Mouse (Mus musculus): ENCODE results near the gene Rnf214. TPM values are rescaled to one million over a fixed set of nuclear protein-coding genes. Genes with fewer than 3 reads are reported as not detected.

The Rnf214 gene
- total RNA-seq, 2 experiments from 2014 or later: 30.6 to 31.4 TPM

DNA sequence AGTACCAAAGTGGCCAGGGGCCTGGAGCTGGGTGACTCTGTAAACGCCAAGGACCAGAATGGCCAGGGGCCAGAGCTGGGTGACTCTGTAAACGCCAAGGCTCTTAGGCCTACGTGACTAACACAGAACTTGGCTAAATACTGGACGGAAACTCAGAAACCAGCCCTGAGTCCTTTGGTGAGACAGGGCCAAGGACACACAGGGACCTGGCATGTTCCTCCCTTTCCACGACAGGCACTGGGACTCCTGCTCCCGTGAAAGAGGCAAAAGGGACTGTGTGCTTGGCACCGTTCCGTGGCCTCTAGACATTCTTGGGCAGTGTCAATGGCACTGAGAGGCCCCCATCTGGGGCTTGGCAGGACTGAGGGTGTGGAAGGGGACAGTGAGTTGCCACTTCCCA is 31.4 kb upstream of the Rnf214 start:
- DNase-seq (ENCODE audit: low spot score): no peak
- intact Hi-C loops (cut with DNase I): no loop called here

DNA sequence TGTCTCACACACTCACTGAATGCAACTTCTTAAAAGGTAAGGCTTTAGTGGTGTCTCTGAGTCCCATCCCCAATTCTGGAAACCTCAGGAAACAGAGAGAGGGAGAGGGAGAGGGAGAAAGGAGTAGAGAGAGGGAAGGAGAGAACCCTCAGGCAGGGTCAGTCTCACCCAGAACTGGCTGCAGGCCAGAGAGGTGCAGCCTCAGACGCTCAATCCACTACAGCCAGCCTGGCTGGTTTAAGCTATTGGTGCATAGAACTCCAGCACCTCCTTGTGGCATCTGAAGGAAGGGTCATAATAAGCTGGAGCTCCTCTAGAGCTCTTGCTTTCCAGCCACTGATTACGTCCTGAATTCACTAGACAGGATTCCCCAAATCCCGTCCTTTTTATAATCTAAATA is 30.2 kb upstream of the Rnf214 start:
- intact Hi-C loops (cut with DNase I): loop anchor here (2.0 kb wide), 1 partner anchor 18 kb away; no protein-coding TSS in a partner anchor

DNA sequence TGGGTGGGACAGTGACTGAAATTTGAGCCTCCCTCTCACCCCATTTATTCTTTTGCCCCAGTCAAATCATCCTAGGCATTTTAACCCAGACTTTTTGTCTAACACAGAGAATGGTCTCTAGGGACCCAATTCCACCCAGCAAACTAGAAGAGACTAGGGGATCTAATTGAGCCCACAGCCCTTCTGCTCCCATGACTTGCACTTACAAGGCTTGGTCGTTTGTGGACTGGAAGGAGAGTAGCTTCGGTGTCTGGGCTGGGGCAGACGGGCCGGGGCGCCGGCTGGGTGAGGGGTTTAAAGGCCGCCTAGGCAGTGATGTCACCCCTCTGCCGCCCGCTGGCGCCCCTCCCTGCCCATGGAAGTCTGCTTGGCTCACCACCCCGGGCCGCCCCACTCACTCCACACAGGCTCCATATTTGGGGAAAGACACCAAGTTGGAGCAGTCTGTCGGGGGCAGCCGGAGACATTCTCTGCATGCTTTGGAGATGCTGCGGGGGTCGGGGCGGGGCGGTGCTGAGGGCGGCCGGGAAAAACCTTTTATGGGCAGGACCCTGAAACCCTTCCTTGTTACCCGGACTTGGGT is 29.0 kb upstream of the Rnf214 start, which contains the start of gene Tagln:
TSS of gene Tagln (minus strand) at position 431 of the 583 bp plus-strand sequence.
- intact Hi-C loops (cut with DNase I): loop anchor here (2.0 kb wide), 1 partner anchor 17 kb away; no protein-coding TSS in a partner anchor
- DNase-seq (ENCODE audit: low spot score): peak; percentile 44

More for the DNA sequence above, 30.2 kb upstream of the Rnf214 start:
- no peak for DNase-seq (ENCODE audit: low spot score)

DNA sequence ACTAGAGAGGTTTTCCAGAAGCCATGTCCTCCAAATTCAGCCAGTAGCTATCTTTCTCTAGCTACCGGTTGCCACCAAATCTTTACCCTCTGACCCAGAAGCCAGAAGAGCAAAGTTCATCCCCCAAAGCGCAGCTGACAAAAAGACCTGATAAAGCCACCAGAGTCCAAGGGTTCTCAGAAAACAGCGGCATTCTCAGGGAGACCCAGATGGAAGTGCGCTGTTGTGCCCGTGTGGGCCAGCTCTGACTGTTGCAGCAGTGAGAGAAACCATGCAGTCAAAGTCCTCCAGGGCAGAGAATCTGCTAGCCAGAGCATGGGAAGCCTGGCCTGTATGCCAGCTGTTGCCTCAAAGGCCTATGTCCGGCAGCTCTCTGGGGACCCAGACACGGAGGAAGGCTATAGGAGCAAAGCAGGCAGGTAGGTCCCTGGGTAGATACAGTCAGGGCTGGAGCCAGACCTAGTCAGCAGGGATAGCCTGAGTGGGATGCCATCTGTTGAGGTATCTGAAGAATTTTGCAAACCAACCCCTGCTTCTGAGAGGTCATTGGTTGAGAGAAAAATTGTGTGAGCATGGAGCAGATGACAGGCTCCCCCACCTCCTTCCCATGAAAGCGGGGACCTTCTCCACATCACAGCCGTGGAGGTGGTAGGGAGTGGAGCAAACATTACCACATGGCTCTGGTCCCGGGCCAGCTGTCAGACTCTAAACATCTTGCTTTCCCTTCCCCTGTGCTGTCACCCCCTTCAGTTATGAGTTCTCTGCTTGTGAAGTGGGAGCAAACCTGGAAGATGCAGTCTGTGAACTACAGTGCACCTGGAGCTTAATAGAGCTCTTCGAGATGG is 26.1 kb upstream of the Rnf214 start:
- intact Hi-C loops (cut with DNase I): no loop called here
- DNase-seq (ENCODE audit: low spot score): no peak

DNA sequence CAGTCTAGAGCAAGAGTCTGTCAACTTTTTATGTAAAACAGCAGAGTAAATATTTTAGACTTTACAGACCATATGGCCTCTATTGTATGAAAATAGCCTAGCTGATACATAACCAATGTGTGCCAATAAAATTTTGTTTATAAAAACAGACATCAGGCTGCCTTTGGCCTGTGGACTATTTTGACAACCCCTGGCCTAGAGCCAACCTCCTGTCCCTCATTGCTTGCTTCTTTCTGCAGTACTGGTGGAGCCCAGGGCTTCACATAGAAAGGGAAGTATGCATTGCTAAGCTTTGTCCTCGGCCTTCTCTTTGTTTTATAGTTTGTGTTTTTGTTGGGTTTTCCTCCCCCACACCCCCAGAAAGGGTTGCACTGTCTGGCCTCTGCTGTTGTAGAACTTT is 25.2 kb upstream of the Rnf214 start:
- intact Hi-C loops (cut with DNase I): no loop called here

DNA sequence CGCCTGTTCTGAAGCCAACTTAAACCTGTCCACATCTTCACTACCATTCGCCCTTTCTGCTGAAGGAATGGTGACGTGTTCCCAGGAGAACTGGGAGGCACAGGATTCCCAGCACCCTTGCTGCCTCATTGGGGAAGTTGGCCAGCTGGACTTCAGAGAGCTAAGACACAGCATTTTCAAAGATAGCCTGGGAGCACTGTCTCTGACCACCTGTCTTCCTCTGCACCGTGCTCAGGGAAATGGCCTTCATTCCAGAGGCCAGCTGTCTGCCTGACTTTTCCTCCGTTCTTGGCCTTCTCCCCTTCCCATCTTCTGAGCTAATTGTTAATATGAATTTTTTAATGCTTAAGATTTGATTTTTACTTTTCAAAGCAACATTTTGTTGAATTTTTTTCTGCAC is 22.6 kb upstream of the Rnf214 start:
- no peak for DNase-seq (ENCODE audit: low spot score)
- intact Hi-C loops (cut with DNase I): no loop called here

More for the DNA sequence above, 25.2 kb upstream of the Rnf214 start:
- no peak for DNase-seq (ENCODE audit: low spot score)

DNA sequence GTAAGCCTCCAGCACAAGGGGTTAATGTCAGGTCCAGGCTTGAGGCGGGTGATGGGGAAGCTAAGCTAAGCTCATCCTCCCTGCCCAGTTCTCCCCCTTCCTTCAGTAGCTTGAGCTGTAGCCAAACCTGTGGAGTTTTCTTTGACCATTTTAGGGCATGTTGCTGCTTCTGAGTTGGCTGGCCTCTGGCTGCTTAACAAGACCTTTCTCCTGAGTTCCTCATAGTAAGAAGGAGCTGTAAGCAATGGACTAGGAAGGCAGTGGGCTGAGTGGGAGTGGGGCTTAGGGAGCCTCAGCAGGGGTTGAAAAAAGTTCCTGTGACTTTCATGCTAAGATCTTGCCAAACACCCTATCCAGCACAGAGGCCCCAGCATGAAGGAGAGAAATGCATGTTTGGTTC is 13.2 kb upstream of the Rnf214 start:
- intact Hi-C loops (cut with DNase I): loop anchor here (2.0 kb wide), 1 partner anchor 17 kb away; the partner anchor contains the start of gene Tagln
- no peak for DNase-seq (ENCODE audit: low spot score)

DNA sequence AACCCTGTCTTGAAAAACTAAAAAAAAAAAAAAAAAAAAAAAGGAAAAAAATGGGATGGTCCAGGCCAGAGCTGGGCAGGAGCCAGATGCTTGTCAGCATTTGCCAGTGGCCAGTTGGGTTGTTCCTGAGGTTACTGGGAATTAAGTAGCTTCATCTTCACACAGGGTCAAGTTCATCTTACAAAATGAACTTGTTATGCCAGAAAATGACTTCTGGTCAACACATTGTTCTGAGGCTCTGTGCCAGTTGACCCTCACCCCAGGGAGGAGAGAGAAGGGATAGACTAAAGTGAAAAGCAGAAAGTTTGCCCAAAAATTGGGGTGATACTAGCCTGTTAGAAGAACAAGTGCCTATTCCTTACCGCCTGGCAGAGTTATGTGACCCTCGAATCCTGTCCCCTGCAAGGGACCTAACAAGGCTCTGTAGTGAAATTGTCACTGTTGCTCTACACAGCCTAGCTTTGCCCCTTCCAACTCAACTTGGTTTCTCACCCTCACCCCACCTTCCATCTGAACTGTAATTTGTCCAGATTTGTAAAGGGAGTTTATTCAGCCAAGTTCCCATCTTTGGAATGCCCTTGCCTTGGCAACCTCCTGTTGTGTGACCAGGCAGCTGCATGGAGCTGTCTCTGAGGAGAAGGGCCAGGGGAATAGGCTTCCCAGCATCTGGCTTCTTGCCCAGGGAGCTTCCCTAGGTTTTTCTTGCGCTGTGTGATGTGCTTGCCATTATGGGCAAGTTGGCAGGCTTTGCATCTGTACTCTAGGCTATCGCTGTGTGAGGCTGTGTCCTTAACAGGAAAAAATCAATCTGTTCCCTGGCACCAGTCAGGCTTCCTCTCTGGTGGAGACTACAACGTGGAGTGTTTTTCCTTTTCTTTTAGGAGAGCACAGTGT is 10.6 kb upstream of the Rnf214 start:
- DNase-seq (ENCODE audit: low spot score): peak; percentile 55
- intact Hi-C loops (cut with DNase I): no loop called here

DNA sequence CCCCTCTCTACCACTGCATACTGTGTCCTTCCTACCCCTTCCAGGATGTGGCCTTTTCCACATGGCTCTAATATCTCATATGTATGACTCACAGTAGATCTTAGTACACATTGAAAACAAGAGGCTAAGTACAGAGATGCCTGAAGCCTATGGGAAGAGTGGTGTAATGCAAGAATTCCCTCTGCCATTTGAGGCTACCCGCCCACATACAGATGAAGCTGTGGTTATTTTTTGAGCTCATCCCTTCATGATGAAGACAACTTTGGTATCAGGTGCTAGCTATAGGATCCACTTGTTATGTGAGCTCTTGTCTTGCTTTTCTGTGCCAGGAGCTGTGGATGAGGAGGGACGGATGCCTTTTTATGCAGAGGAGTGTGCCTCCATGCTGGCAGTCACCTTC is 8.9 kb upstream of the Rnf214 start:
- intact Hi-C loops (cut with DNase I): no loop called here
- DNase-seq (ENCODE audit: low spot score): no peak

DNA sequence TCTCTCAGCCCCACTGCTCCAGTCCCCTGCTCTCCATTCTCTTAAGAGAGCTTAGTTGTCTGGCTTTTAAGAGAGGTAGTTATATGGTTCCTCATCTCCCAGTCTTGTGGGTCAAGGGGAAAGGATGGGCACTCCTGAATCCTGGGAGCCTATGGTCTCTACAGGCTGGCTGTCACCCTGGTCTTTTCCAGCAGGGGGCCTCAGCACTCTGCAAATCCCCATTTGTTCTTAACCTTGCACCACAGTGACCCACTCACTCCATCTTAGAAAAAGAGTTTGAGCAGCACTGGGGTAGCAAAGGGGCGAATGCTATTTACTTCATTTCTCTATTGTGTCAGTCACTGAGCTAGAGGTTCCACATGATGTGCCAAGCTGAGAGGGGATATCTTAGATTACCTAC is 5.0 kb upstream of the Rnf214 start:
- intact Hi-C loops (cut with DNase I): no loop called here
- no peak for DNase-seq (ENCODE audit: low spot score)

DNA sequence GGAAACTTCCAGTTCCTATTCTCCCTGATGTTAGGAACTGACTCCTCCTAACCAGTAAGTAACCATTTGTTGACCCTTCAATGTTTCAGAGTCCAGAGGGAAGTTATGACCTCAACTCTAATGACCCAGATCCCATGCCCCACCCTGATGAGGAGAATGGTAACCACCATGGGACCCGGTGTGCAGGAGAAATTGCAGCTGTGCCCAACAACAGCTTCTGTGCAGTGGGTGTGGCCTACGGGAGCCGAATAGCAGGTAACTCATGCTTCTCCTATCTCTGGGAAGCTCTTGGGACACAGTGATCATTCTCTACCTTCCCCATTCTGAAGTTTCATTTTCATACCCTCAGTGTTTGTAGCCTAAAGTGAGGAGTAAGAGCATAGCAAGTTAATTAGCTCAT is 4.3 kb upstream of the Rnf214 start:
- intact Hi-C loops (cut with DNase I): no loop called here
- no peak for DNase-seq (ENCODE audit: low spot score)

DNA sequence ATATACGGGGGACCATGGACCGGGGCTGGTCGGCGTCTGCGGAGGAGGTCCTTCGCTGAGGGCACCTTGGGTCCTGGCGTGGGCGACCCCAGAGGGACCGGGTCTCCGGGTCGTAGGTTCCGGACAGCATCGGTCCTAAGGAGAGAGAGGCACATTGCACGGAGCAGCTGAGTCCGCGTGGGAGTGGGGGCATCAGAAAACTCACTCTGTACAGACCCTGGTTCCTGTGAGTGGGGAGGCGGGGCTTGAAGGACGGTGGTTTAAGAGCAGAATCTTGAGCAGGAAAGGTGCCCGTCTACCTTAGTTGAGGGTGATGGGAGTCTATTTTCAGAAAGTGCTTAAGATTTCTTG is 342 bp upstream of the Rnf214 start:
- DNase-seq (ENCODE audit: low spot score): no peak
- intact Hi-C loops (cut with DNase I): loop anchor here (2.0 to 5.0 kb wide), 2 partner anchors 46 to 365 kb away; partner anchors contain the start of gene Zpr1

DNA sequence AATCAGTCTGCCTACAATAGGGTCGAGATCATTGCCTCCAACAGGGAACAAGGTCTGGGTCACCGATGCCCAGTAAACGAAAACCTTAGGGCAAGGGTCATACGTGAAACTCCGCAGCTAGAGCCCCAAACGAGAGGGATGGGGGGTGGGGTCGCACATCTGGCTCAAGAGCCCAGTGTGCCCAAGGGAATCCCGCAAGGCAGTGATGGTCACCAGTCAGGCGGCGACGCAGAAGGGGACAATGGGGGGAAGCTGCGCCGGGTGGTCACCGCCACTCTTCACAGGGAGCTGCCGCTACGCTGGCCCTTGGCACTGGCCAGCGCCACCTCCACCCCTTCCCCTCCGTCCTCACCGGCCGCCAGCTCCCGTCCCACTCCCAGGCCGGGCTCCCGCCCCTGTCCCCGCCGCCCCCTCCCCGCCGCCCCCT is 887 bp downstream of the Rnf214 start:
- intact Hi-C loops (cut with DNase I): loop anchor here (2.0 to 5.0 kb wide), 2 partner anchors 47 to 366 kb away; partner anchors contain the start of gene Zpr1
- DNase-seq (ENCODE audit: low spot score): no peak

DNA sequence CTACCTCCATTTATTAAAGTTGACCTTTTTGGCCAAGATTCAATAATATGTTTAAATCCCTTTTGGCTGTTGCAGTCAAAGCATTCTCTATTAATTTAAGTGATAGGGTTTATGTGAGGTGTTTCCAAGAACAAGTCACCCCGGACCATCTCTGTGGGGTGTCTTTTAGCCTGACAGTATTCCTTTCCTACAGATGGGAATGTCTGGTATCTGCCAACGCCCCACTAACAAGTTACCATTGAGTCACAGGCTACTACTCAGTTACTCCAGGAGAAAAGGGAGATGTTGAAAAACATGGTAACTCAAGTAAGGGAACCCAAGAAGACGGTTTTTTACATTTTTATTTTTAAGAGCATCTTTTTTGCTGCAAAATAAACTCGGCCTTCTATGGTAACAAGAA is 1.5 kb downstream of the Rnf214 start:
- DNase-seq (ENCODE audit: low spot score): no peak
- intact Hi-C loops (cut with DNase I): loop anchor here (5.0 kb wide), 1 partner anchor 367 kb away; the partner anchor contains the start of gene Zpr1

DNA sequence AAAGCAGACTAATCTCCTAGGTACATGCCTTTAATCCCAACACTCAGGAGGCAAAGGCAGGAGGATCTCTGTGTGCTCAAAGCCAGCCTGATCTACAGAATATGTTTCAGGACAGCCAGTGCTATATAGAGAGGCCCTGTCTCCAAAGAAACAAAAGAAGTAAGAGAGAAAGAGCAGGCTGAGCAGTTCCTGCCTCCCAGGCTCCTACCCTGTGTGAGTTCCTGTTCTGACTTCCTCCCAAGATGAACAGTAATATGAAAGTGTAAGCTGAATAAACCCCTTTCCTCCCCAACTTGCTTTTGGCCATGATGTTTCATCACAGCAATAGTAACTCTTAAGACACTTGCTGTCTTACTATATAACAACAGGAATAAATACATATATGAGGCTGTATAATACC is 13.0 kb downstream of the Rnf214 start:
- intact Hi-C loops (cut with DNase I): no loop called here
- no peak for DNase-seq (ENCODE audit: low spot score)

DNA sequence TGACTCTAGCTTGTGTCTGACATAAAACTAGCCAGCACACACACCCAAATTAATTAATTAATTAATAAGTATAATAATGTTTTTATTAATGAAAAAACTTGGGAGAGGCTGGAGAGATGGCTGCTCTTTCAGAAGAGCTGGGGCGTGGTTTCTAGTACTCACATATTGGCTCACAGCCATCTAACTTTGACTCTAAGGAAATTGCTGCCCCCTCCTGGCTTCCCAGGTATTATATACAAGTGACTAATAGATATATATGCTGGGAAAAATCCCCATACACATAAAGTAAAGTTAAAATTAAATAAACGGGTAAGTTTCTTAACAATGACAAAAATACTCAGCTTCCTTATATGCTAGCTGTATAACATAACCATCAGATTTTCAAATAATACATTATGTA is 28.8 kb downstream of the Rnf214 start:
- DNase-seq (ENCODE audit: low spot score): no peak
- intact Hi-C loops (cut with DNase I): no loop called here

DNA sequence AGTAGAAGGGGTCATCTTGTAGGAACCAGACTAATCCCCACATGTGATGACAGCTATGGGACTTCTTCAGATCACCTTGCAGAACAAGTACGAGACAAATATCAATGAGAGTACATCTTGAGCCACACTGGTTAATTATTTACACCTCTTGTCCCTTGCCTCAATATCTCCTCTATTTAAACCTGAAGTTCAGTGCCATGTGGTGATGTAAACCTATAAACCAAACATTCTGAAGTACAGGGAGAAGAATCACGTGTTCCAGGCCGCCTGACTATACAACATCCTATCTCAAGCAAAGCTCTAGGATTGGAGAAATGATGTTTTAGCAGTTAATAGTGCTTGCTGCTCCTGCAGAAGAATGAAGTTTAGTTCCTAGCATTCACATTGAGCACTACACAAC is 36.4 kb downstream of the Rnf214 start:
- intact Hi-C loops (cut with DNase I): no loop called here
- no peak for DNase-seq (ENCODE audit: low spot score)

DNA sequence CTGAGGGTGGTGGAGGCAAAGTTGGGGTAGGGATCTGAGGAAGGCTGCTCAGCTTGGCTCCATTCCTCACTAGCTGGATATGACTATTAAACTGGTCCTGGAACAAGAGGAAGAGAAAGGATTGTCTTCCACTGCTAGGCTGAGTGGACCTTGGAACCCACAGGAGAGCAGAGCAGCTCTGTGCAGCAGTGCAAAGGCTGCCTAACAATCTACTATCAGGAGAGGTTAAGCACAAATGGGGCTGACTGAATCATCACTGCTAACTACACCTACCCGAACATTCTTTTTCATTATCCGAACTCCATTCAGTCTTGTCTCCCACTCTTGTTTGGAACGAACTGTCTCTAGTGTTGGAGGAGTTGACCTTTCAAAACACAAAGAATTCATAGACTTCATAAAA is 37.5 kb downstream of the Rnf214 start:
- DNase-seq (ENCODE audit: low spot score): no peak
- intact Hi-C loops (cut with DNase I): no loop called here

DNA sequence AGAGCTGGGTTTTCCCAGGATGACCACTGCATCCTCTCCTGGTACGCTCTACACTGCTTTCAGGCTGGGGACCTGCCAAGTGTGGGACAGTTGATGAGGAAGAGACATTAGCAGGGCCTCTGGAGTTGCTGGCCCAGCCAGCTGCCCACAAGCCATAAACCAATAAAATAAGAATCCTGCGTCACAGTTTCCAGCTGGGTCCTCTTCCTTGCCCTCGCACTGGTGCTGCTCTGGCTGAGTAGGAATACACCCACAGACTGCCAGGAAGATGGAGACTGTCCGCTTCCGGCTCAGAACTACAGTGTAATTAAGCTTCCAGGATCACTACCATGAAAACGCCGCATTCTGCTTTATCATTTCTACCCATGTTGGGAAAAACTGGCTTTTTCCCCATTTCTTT is 44.9 kb downstream of the Rnf214 start:
- no peak for DNase-seq (ENCODE audit: low spot score)
- intact Hi-C loops (cut with DNase I): no loop called here

DNA sequence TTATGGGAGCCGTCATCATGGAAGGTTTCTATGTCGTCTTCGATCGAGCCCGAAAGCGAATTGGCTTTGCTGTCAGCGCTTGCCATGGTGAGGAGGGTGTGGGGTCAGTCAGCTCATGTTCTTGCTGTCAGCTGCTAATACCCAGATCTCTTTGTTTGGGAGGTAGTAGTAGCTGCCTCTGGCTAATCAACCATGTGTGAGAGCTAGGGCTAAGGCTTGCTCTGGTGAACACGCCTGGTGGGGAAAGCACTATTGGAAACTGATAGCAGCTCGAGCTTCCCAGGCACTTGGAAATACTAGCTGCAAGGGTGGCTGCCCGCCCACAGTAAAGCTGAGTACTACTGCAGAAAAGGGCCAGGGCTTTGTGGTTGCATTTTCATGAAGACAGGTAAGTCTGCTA is 47.3 kb downstream of the Rnf214 start:
- DNase-seq (ENCODE audit: low spot score): no peak
- intact Hi-C loops (cut with DNase I): no loop called here
